Mouse (Mus musculus) kidney, postnatal 14 days (tissue): ENCODE results near the gene Olfr801.

Source experiments
- DNase-seq: peaks from one replicate; pipeline ENCODE4 v3.0.0; 2022; ENCODE audit warnings: mixed read lengths

Olfr801 gene

DNA sequence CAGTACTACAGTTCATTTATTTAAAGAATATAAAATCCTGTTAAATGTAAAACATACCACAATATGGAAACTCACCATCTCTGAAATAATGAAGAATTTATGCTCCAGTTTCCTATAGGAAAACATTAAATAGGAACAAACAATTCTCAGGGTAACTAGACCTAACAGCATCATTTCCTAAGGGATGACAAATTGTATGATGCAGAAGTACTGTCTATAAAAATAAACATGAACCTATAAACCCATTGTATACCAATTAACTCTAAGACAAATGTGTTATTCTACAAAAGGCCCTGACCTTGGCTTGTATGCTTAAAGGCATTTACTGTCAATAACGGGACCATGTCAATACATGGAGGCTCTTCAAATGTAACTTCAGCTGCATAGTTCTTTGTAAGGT, at the start of gene Olfr801:
Gene Olfr801 (minus strand): TSS at position 101 of the 400 bp plus-strand sequence.
- DNase-seq: no peak

DNA sequence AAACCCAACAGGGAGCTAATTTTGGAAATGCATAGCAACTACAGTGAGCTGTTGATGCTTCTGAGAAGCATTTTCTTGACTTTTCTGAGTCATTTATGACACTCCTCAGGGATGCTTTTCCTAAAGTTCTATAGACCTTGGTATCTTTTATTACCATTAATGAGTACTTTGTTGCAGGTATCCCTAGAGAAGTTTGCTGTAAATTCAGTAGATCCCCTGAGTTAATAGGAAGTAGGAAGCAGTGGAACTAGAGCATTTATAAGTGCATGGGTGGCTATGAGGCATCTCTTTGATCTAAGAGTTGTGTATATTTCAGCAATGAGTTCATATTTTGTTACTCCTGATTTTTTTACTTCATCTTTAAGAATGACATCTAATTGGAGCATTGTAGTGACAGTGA, 29.2 kb upstream of the Olfr801 start, which contains the start of gene Olfr804:
Gene Olfr804 (plus strand): TSS at position 301 of the 400 bp plus-strand sequence.
- no peak for DNase-seq

DNA sequence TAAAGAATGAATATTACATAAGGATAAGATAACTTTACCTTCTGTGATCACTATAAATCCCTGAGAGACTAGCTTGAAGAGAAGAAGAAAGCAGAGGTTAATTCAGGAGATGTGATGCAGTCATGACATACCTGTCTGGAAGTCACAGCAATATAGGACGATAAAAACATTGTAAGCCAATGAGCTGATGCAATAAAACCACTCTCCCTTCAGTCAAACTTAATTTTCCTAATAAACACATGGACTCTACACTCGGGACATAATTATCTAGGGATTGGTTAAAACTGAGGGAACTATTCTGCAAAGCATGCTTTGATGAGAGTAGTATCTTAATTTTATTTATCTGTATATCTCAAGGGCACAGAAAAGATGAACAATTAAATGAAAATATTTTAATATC, 20.5 kb upstream of the Olfr801 start, which contains the start of gene Olfr803:
Gene Olfr803 (minus strand): TSS at position 101 of the 400 bp plus-strand sequence.
- DNase-seq: no peak

DNA sequence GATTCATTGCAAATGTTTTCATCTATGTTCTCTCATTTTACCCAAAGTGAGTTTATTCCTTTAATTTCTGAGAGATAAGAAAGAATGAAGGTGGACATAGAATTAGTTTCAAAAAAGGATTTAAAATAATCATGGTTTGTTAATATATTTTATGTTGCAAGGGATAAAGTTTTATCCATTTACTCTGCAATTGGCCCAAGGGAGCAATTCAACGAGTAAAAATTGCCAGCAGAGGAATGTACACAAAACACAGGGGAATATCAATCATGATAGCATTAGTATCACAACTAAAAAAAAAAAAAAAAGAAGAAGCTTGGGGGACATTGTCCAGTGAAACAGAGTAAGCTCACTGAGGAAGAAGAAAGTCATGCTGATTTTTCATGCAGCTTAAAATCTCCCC, 14.4 kb upstream of the Olfr801 start, which contains the start of gene Olfr802:
Gene Olfr802 (minus strand): TSS at position 101 of the 400 bp plus-strand sequence.
- no peak for DNase-seq

DNA sequence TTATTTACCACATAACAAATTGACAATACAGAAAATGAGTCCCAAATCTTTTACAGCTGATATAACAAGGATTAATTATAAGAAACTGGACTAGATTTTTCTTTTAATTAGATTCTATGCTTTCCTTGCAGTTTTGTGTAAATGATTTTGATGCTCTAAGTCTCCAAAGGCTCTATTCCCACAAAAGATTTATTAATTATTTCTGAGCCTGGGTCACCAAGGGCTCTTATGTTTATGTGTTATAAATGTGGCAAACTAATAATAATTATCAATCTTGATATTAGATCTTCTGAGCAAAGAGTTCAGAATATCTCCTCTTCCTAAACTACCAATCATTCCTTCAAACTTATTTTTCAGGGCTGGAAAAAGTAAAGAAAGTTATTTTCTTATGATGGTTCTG, 16.3 kb downstream of the Olfr801 start, which contains the start of gene Olfr800:
Gene Olfr800 (plus strand): TSS at position 301 of the 400 bp plus-strand sequence.
- DNase-seq: no peak

DNA sequence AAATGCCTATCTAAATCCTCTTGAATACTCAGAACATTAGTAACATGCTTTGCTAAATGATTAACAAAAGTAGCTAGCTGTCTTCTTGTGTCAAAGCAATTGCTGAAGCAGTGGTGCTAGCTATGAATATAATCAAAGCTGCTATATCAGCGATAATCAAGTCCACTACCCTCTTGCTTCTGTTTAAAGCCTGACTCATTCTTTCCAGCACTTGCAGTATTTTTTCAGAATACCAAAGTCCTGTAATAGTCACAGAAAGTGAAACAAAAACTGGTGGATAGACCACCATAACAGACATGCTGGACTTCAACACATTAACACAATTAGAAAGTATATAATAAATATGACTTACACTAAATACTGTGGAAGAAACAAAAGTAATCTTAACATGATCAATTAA, 21.9 kb downstream of the Olfr801 start:
- DNase-seq: no peak

DNA sequence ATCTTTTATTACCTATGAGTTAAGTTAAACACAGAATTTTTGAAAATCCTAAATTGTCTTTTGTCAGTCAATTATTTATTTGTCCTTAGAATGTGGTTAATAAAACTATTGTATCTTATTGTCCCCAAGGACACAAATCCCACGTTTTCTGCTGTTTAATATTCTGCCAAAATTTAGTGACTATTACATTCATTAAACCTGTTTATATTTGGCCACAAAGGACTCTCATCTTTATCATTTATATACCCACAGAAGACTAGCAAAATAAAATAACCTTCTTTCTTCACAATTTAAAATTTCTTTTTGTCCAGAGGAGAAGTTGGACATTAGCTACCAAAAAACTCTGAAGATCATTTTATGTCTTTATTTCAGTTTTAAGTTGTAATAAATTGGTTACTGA, 36.5 kb downstream of the Olfr801 start, which contains the start of gene Olfr799:
Gene Olfr799 (plus strand): TSS at position 301 of the 400 bp plus-strand sequence.
- no peak for DNase-seq

DNA sequence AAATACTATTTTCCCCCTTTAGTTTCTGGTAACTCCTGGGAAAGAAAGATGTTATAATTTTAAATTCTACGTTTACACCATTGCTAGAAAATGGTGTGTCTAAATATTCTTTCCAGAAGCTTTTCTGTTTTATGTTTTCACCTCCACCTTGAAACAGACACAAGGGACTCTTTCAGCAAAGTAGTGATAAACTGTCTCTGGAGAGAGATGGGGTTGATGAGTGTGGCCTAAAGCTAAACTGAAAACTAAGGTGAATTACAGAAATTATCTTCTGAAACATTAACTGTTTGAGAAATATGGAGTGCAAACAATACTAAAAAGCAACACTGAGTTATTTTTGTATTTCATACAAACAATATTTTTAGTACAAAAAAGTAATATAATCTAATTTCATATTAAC, 45.8 kb downstream of the Olfr801 start, which contains the start of gene Olfr798:
Gene Olfr798 (minus strand): TSS at position 101 of the 400 bp plus-strand sequence.
- DNase-seq: no peak

DNA sequence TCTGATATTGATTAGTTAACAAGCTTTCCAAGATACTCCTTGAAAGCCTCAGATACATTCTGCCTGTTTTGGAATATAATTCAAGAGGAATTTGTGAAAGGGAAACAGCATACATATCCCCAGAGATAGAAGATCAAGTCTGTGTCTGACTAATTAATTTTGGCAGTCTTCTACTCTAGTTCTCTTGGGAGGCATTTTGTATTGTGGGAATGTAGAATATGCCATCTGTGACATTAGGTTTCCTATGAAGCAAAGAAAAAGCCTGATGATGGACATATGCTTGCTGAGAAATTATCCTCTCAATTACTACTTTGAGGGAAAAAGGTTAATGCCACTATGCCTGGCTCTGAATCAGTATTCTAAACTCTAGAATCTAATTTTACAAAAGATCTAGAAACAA, 50.4 kb downstream of the Olfr801 start:
- no peak for DNase-seq

DNA sequence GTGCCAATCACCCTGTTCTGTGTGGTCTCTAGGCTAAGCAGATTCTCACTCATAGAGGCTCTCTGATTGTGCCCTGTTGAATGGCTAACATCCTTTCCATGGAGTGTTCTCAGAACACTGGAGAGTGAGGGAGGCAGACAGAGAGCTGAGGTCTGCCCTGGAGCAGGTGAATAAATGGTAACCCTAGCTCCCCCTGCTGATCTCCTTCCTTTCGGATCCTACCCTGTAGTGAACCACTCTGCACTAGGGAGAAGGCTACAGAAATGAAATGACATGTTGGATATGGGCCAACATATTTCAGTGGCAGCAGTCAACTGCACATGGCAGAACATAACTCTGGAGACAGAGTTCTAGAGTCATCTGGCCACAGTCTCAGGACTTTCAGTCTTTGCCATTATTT, 51.9 kb downstream of the Olfr801 start:
- no peak for DNase-seq
